Comparison of ENCODE assay signal across 14 mouse cellular contexts in genomic region chr10:63060406-63060805, GRCm38 (mm10). TPM values are rescaled to one million over a fixed set of nuclear protein-coding genes. Genes with fewer than 3 reads are reported as not detected.
DNase-seq lines count a peak whose midpoint lies in the region; ATAC-seq and TF ChIP-seq lines count a peak whose summit lies in the region.
"Had no signal": no experiment of that assay in that cellular context is flagged by ENCODE, and none has a peak within 500 bp of the region (broad histone marks: within the 10 kb centered on the region; RNA-seq: fewer than 3 reads in every experiment).

No protein-coding gene starts in this region.

- ATAC-seq in megakaryocyte-erythroid progenitor cell, adult 5-6 weeks (replicated peaks; ENCODE audit: low FRiP score, low TSS enrichment, poor library complexity, severe bottlenecking) = 0 out of 2 replicates have a peak, but pooled peaks have one; percentile 33
- no peak for ATAC-seq in hindbrain, postnatal 0 days
- ATAC-seq: forebrain, embryonic 13.5 days; Patski had no signal

- H3K4me1 ChIP-seq in hindbrain, postnatal 0 days (ENCODE audit: insufficient read depth, low read length) = no peaks in the 10 kb centered on the region
- H3K4me1 ChIP-seq: forebrain, embryonic 13.5 days had no signal

- no peak overlapping the region for H3K4me3 ChIP-seq in hindbrain, postnatal 0 days (ENCODE audit: low read length)
- H3K4me3 ChIP-seq: forebrain, embryonic 13.5 days; megakaryocyte, embryonic 14.5 days had no signal

- peak; percentile 72 for DNase-seq in adrenal gland, postnatal 14 days
- DNase-seq in heart, adult 9 months (ENCODE audit: low spot score in 2 of 2) = peak; percentile 50 to 54
- peak; percentile 72 for DNase-seq in kidney, postnatal 10 days
- no peak for DNase-seq in hindbrain, postnatal 0 days (ENCODE audit: low spot score)
- DNase-seq in embryo, embryonic 10 days (ENCODE audit: low spot score) = no peak
- DNase-seq in c-Kit-positive CD71-positive TER-119-positive erythroid progenitor cells, embryonic 14.5 days (ENCODE audit: low spot score) = no peak
- no peak for DNase-seq in T-cell, adult 2 months (ENCODE audit: low spot score)
- DNase-seq: cerebellum, adult 18-20 months; layer of hippocampus, postnatal 36 days; thymus, postnatal 36 days had no signal

- no peak for TF ChIP-seq CTCF in hindbrain, postnatal 0 days (IDR thresholded peaks at IDR 0.05; ENCODE audit: low read depth)

- H3K9ac ChIP-seq in hindbrain, postnatal 0 days (replicated peaks; ENCODE audit: low read length) = no peak overlapping the region
- H3K9ac ChIP-seq: forebrain, embryonic 13.5 days had no signal

- H3K4me2 ChIP-seq in hindbrain, postnatal 0 days (ENCODE audit: low read depth, low read length) = no peak overlapping the region
- H3K4me2 ChIP-seq: forebrain, embryonic 13.5 days had no signal

- H3K27ac ChIP-seq in hindbrain, postnatal 0 days = no peak overlapping the region
- H3K27ac ChIP-seq: forebrain, embryonic 13.5 days had no signal

- no peaks in the 10 kb centered on the region for H3K27me3 ChIP-seq in hindbrain, postnatal 0 days (ENCODE audit: insufficient read depth, low read length)
- H3K27me3 ChIP-seq: forebrain, embryonic 13.5 days; Patski had no signal

- no peaks in the 10 kb centered on the region for H3K36me3 ChIP-seq in hindbrain, postnatal 0 days (ENCODE audit: insufficient read depth, low read length)

- no peaks in the 10 kb centered on the region for H3K9me3 ChIP-seq in hindbrain, postnatal 0 days (ENCODE audit: low read length)
- H3K9me3 ChIP-seq: forebrain, embryonic 13.5 days; megakaryocyte, embryonic 14.5 days had no signal

- WGBS in hindbrain, postnatal 0 days = 66% methylated on average over 11 of the region's 11 CpGs

RNA-seq across cellular contexts. Expression of gene Pbld1, which starts 0.4 kb away (rescaled TPM):
- total RNA-seq in adrenal gland, postnatal 14 days (2021) = 14.4 and 18.0 TPM in 2 replicates
- total RNA-seq in megakaryocyte-erythroid progenitor cell, adult 5-6 weeks (2014; fragmentation: Nextera tagmentation) = 0.28 TPM in 1 of 2 replicates, not detected in the other
- 0.61 TPM in 1 of 2 replicates, not detected in the other for total RNA-seq in megakaryocyte-erythroid progenitor cell, adult 5-6 weeks (2017)
- total RNA-seq in hindbrain, postnatal 0 days (2014; rRNA removed) = 0.22 and 18.2 TPM in 2 replicates
- 0.63 and 0.88 TPM in 2 replicates for polyA plus RNA-seq in hindbrain, postnatal 0 days (2015; fragmentation: Nextera tagmentation; extraction: Ambion mirVana)

RNA-seq across cellular contexts. Expression of gene Pbld2, which starts 36.3 kb away (rescaled TPM):
- 4.6 and 8.7 TPM in 2 replicates for total RNA-seq in adrenal gland, postnatal 14 days (2021)
- 0.42 and 0.92 TPM in 2 replicates for total RNA-seq in megakaryocyte-erythroid progenitor cell, adult 5-6 weeks (2014; fragmentation: Nextera tagmentation)
- 0.08 and 0.52 TPM in 2 replicates for total RNA-seq in megakaryocyte-erythroid progenitor cell, adult 5-6 weeks (2017)
- total RNA-seq in hindbrain, postnatal 0 days (2014; rRNA removed) = 0.47 and 1.7 TPM in 2 replicates
- polyA plus RNA-seq in hindbrain, postnatal 0 days (2015; fragmentation: Nextera tagmentation; extraction: Ambion mirVana) = 0.60 and 1.4 TPM in 2 replicates

RNA-seq across cellular contexts. Expression of gene Hnrnph3, which starts 36.4 kb away (rescaled TPM):
- total RNA-seq in adrenal gland, postnatal 14 days (2021) = 49.2 and 56.0 TPM in 2 replicates
- total RNA-seq in megakaryocyte-erythroid progenitor cell, adult 5-6 weeks (2014; fragmentation: Nextera tagmentation) = 85.2 and 100 TPM in 2 replicates
- total RNA-seq in megakaryocyte-erythroid progenitor cell, adult 5-6 weeks (2017) = 49.2 and 56.4 TPM in 2 replicates
- 5.4 and 9.4 TPM in 2 replicates for total RNA-seq in hindbrain, postnatal 0 days (2014; rRNA removed)
- 77.7 and 83.9 TPM in 2 replicates for polyA plus RNA-seq in hindbrain, postnatal 0 days (2015; fragmentation: Nextera tagmentation; extraction: Ambion mirVana)

RNA-seq across cellular contexts. Expression of gene Atoh7, which starts 39.0 kb away (rescaled TPM):
- total RNA-seq in adrenal gland, postnatal 14 days (2021) = not detected in 2 replicates
- total RNA-seq in megakaryocyte-erythroid progenitor cell, adult 5-6 weeks (2014; fragmentation: Nextera tagmentation) = not detected in 2 replicates
- total RNA-seq in megakaryocyte-erythroid progenitor cell, adult 5-6 weeks (2017) = not detected in 2 replicates
- total RNA-seq in hindbrain, postnatal 0 days (2014; rRNA removed) = 10.5 and 13.8 TPM in 2 replicates
- 14.7 and 15.4 TPM in 2 replicates for polyA plus RNA-seq in hindbrain, postnatal 0 days (2015; fragmentation: Nextera tagmentation; extraction: Ambion mirVana)
- polyA plus RNA-seq: Patski had no signal

Comparison
In these comparisons a context has a peak if more than half of its experiments do, and no peak if none do; other contexts are left out.
1. DNase-seq: peak in adrenal gland, postnatal 14 days (single experiment), heart, adult 9 months (2 of 2) and kidney, postnatal 10 days (single experiment); none in hindbrain, postnatal 0 days (single experiment), embryo, embryonic 10 days (single experiment), c-Kit-positive CD71-positive TER-119-positive erythroid progenitor cells, embryonic 14.5 days (single experiment) and T-cell, adult 2 months (single experiment).